Mouse (Mus musculus): Measurements from ENCODE around the gene Cpne9. TPM values are rescaled to one million over a fixed set of nuclear protein-coding genes. Genes with fewer than 3 reads are reported as not detected.

Cpne9 gene
- polyA plus RNA-seq, 1 experiment from 2014 or later: 1.5 TPM

GRCm38 (mm10) chr6:113264429-113264828 is 17.7 kb upstream of the Cpne9 start:
- ATAC-seq (ENCODE audit: low FRiP score): no peak
- 96% methylated on average over 8 of the region's 8 CpGs for WGBS

GRCm38 (mm10) chr6:113266996-113267655 is 15.0 kb upstream of the Cpne9 start:
- no peak overlapping the region for H3K9ac ChIP-seq (replicated peaks)
- peaks cover 90% of the 10 kb centered on the region for H3K36me3 ChIP-seq
- H3K4me2 ChIP-seq: no peak overlapping the region
- WGBS: 89% methylated on average over 7 of the region's 7 CpGs
- no peak overlapping the region for H3K4me3 ChIP-seq (replicated peaks)
- no peak for ATAC-seq (ENCODE audit: low FRiP score)
- no peak overlapping the region for H3K27ac ChIP-seq (replicated peaks)
- H3K9me3 ChIP-seq (replicated peaks): no peaks in the 10 kb centered on the region
- no peaks in the 10 kb centered on the region for H3K4me1 ChIP-seq
- no peaks in the 10 kb centered on the region for H3K27me3 ChIP-seq (replicated peaks)

More at GRCm38 (mm10) chr6:113264429-113264828, 17.7 kb upstream of the Cpne9 start:
- H3K9me3 ChIP-seq (replicated peaks): no peaks in the 10 kb centered on the region
- no peak overlapping the region for H3K4me2 ChIP-seq
- H3K36me3 ChIP-seq: peaks cover 87% of the 10 kb centered on the region
- no peak overlapping the region for H3K9ac ChIP-seq (replicated peaks)
- H3K4me3 ChIP-seq (replicated peaks): no peak overlapping the region
- H3K27me3 ChIP-seq (replicated peaks): no peaks in the 10 kb centered on the region
- H3K27ac ChIP-seq (replicated peaks): no peak overlapping the region
- no peaks in the 10 kb centered on the region for H3K4me1 ChIP-seq

- WGBS: 92% methylated on average over 1 of the region's 1 CpGs
- Histone ChIP-seq H3K36me3 (peaks cover 90% of the 10 kb centered on the region), H3K9me3 (replicated peaks) (no peaks in the 10 kb centered on the region), H3K27me3 (replicated peaks) (no peaks in the 10 kb centered on the region), H3K27ac (replicated peaks) (no peak overlapping the region), H3K4me3 (replicated peaks) (no peak overlapping the region), H3K9ac (replicated peaks) (no peak overlapping the region), H3K4me2 (no peak overlapping the region), H3K4me1 (no peaks in the 10 kb centered on the region)
- ATAC-seq (ENCODE audit: low FRiP score): no peak
Measured at GRCm38 (mm10) chr6:113267988-113268387, 14.1 kb upstream of the Cpne9 start.

GRCm38 (mm10) chr6:113272365-113272764 is 9.7 kb upstream of the Cpne9 start:
- Histone ChIP-seq H3K27me3 (replicated peaks) (no peaks in the 10 kb centered on the region), H3K4me2 (no peak overlapping the region), H3K9ac (replicated peaks) (no peak overlapping the region), H3K27ac (replicated peaks) (no peak overlapping the region), H3K4me3 (replicated peaks) (no peak overlapping the region), H3K9me3 (replicated peaks) (no peaks in the 10 kb centered on the region), H3K4me1 (no peaks in the 10 kb centered on the region), H3K36me3 (peaks cover 74% of the 10 kb centered on the region)
- WGBS: 86% methylated on average over 3 of the region's 3 CpGs
- no peak for ATAC-seq (ENCODE audit: low FRiP score)

GRCm38 (mm10) chr6:113276846-113277245 is 5.3 kb upstream of the Cpne9 start:
- 74% methylated on average over 4 of the region's 4 CpGs for WGBS
- peaks cover 2% of the 10 kb centered on the region; the same call in 1 of the 2 replicates for H3K4me1 ChIP-seq
- no peak overlapping the region for H3K4me3 ChIP-seq (replicated peaks)
- no peak for ATAC-seq (ENCODE audit: low FRiP score)
- no peak overlapping the region for H3K4me2 ChIP-seq
- peaks cover 14% of the 10 kb centered on the region for H3K27me3 ChIP-seq (replicated peaks)
- no peak overlapping the region for H3K9ac ChIP-seq (replicated peaks)
- no peaks in the 10 kb centered on the region for H3K9me3 ChIP-seq (replicated peaks)
- H3K27ac ChIP-seq (replicated peaks): no peak overlapping the region
- peaks cover 54% of the 10 kb centered on the region for H3K36me3 ChIP-seq

GRCm38 (mm10) chr6:113281676-113282075 is 431 bp upstream of the Cpne9 start:
- H3K27me3 ChIP-seq (replicated peaks): peaks cover 49% of the 10 kb centered on the region
- peak overlapping the region; percentile 82 for H3K4me2 ChIP-seq
- 66% methylated on average over 6 of the region's 6 CpGs for WGBS
- H3K9me3 ChIP-seq (replicated peaks): no peaks in the 10 kb centered on the region
- peak overlapping the region; percentile 41 for H3K4me3 ChIP-seq (replicated peaks)
- H3K36me3 ChIP-seq: peaks cover 22% of the 10 kb centered on the region; the same call in 1 of the 2 replicates
- H3K9ac ChIP-seq (replicated peaks): no peak overlapping the region
- ATAC-seq (ENCODE audit: low FRiP score): no peak
- no peak overlapping the region for H3K27ac ChIP-seq (replicated peaks)
- peaks cover 17% of the 10 kb centered on the region for H3K4me1 ChIP-seq

- peak; percentile 30; the same call in 1 of the 2 replicates for ATAC-seq (ENCODE audit: low FRiP score)
- Histone ChIP-seq H3K4me2 (peak overlapping the region; percentile 82), H3K9me3 (replicated peaks) (no peaks in the 10 kb centered on the region), H3K36me3 (peaks cover 17% of the 10 kb centered on the region; the same call in 1 of the 2 replicates), H3K27ac (replicated peaks) (no peak overlapping the region), H3K4me3 (replicated peaks) (peak overlapping the region; percentile 41), H3K9ac (replicated peaks) (0 out of 2 replicates have a peak overlapping the region, but pooled peaks have one; percentile 42), H3K4me1 (peaks cover 17% of the 10 kb centered on the region), H3K27me3 (replicated peaks) (peaks cover 49% of the 10 kb centered on the region)
- 1% methylated on average over 22 of the region's 22 CpGs for WGBS
Measured at GRCm38 (mm10) chr6:113282969-113283368, 862 bp downstream of the Cpne9 start.

GRCm38 (mm10) chr6:113283500-113283899 is 1.4 kb downstream of the Cpne9 start:
- H3K36me3 ChIP-seq: peaks cover 13% of the 10 kb centered on the region; the same call in 1 of the 2 replicates
- no peaks in the 10 kb centered on the region for H3K9me3 ChIP-seq (replicated peaks)
- peak overlapping the region; percentile 82 for H3K4me2 ChIP-seq
- H3K27ac ChIP-seq (replicated peaks): no peak overlapping the region
- no peak overlapping the region; the same call in 1 of the 2 replicates for H3K4me3 ChIP-seq (replicated peaks)
- peaks cover 17% of the 10 kb centered on the region for H3K4me1 ChIP-seq
- 11% methylated on average over 6 of the region's 6 CpGs for WGBS
- no peak overlapping the region for H3K9ac ChIP-seq (replicated peaks)
- peaks cover 49% of the 10 kb centered on the region for H3K27me3 ChIP-seq (replicated peaks)
- ATAC-seq (ENCODE audit: low FRiP score): no peak

GRCm38 (mm10) chr6:113284931-113285330 is 2.8 kb downstream of the Cpne9 start:
- no peak overlapping the region for H3K4me2 ChIP-seq
- no peak overlapping the region for H3K27ac ChIP-seq (replicated peaks)
- H3K4me3 ChIP-seq (replicated peaks): no peak overlapping the region
- WGBS: 80% methylated on average over 3 of the region's 3 CpGs
- peaks cover 17% of the 10 kb centered on the region for H3K4me1 ChIP-seq
- peaks cover 6% of the 10 kb centered on the region; the same call in 1 of the 2 replicates for H3K36me3 ChIP-seq
- H3K9ac ChIP-seq (replicated peaks): no peak overlapping the region
- H3K9me3 ChIP-seq (replicated peaks): no peaks in the 10 kb centered on the region
- peaks cover 49% of the 10 kb centered on the region for H3K27me3 ChIP-seq (replicated peaks)
- ATAC-seq (ENCODE audit: low FRiP score): no peak

- Histone ChIP-seq H3K9me3 (replicated peaks) (no peaks in the 10 kb centered on the region), H3K9ac (replicated peaks) (no peak overlapping the region), H3K27ac (replicated peaks) (no peak overlapping the region), H3K4me3 (replicated peaks) (no peak overlapping the region), H3K36me3 (no peaks in the 10 kb centered on the region), H3K27me3 (replicated peaks) (peaks cover 40% of the 10 kb centered on the region), H3K4me2 (no peak overlapping the region), H3K4me1 (peaks cover 17% of the 10 kb centered on the region)
- WGBS: 42% methylated on average over 1 of the region's 1 CpGs
- no peak for ATAC-seq (ENCODE audit: low FRiP score)
Measured at GRCm38 (mm10) chr6:113286316-113286715, 4.2 kb downstream of the Cpne9 start.

- H3K9ac ChIP-seq (replicated peaks): no peak overlapping the region
- peaks cover 31% of the 10 kb centered on the region for H3K27me3 ChIP-seq (replicated peaks)
- H3K4me3 ChIP-seq (replicated peaks): no peak overlapping the region
- H3K36me3 ChIP-seq: no peaks in the 10 kb centered on the region
- ATAC-seq (ENCODE audit: low FRiP score): no peak
- 85% methylated on average over 4 of the region's 4 CpGs for WGBS
- H3K4me1 ChIP-seq: peaks cover 11% of the 10 kb centered on the region
- H3K9me3 ChIP-seq (replicated peaks): no peaks in the 10 kb centered on the region
- H3K4me2 ChIP-seq: no peak overlapping the region
- no peak overlapping the region for H3K27ac ChIP-seq (replicated peaks)
Measured at GRCm38 (mm10) chr6:113287236-113287635, 5.1 kb downstream of the Cpne9 start.

GRCm38 (mm10) chr6:113289346-113289745 is 7.2 kb downstream of the Cpne9 start:
- Histone ChIP-seq H3K36me3 (no peaks in the 10 kb centered on the region), H3K9me3 (replicated peaks) (no peaks in the 10 kb centered on the region), H3K27ac (replicated peaks) (no peak overlapping the region), H3K4me1 (no peaks in the 10 kb centered on the region), H3K27me3 (replicated peaks) (peaks cover 10% of the 10 kb centered on the region), H3K4me3 (replicated peaks) (no peak overlapping the region), H3K9ac (replicated peaks) (no peak overlapping the region), H3K4me2 (no peak overlapping the region)
- WGBS: 91% methylated on average over 15 of the region's 15 CpGs
- ATAC-seq (ENCODE audit: low FRiP score): no peak

Data from neural tube, embryonic 15.5 days (tissue).